Mouse (Mus musculus) embryonic facial prominence, embryonic 10.5 days (tissue): Measurements from ENCODE around the gene Prg4. TPM values are rescaled to one million over a fixed set of nuclear protein-coding genes. Genes with fewer than 3 reads are reported as not detected.

Source experiments
- polyA plus RNA-seq: library from polyadenylated mRNA; unstranded; fragments of >200 nt; fragmentation: Nextera tagmentation; extraction: Ambion mirVana; gene quantifications from 2 replicates; pipeline ENCODE4 v1.2.1, GENCODE M21; 2016

Gene Prg4
- polyA plus RNA-seq, 1 experiment from 2014 or later, result 0.50 TPM

Other genes starting within 250 kb of the Prg4 start
- not detected in 2 replicates for gene Pdc, start 146.7 kb downstream of the Prg4 start, polyA plus RNA-seq
- gene Tpr, start 73.3 kb downstream of the Prg4 start, polyA plus RNA-seq, result 181 and 186 TPM in 2 replicates
- 25.1 and 31.5 TPM in 2 replicates for gene Odr4, start 73.1 kb downstream of the Prg4 start, polyA plus RNA-seq